Comparison of ENCODE assay signal across 11 mouse cellular contexts in genomic region chr11:77892883-77893282, GRCm38 (mm10). TPM values are rescaled to one million over a fixed set of nuclear protein-coding genes. Genes with fewer than 3 reads are reported as not detected.
DNase-seq lines count a peak whose midpoint lies in the region; ATAC-seq and TF ChIP-seq lines count a peak whose summit lies in the region.
"Had no signal": no experiment of that assay in that cellular context is flagged by ENCODE, and none has a peak within 500 bp of the region (broad histone marks: within the 10 kb centered on the region; RNA-seq: fewer than 3 reads in every experiment).

No protein-coding gene starts in this region.

- TF ChIP-seq POLR2A in olfactory bulb, adult 2 months (IDR thresholded peaks at IDR 0.05; ENCODE audit: insufficient read depth, low read depth, low read length) = no peak

- no peak overlapping the region for H3K9ac ChIP-seq in kidney, embryonic 15.5 days
- peak overlapping the region; percentile 45 for H3K9ac ChIP-seq in forebrain, embryonic 12.5 days
- no peak overlapping the region for H3K9ac ChIP-seq in liver, embryonic 12.5 days

- H3K9me3 ChIP-seq in kidney, embryonic 15.5 days (replicated peaks) = no peaks in the 10 kb centered on the region
- H3K9me3 ChIP-seq in forebrain, embryonic 12.5 days = no peaks in the 10 kb centered on the region
- no peaks in the 10 kb centered on the region for H3K9me3 ChIP-seq in liver, embryonic 12.5 days (replicated peaks)

- H3K4me2 ChIP-seq in kidney, embryonic 15.5 days = peak overlapping the region; percentile 21; the same call in 1 of the 2 replicates
- H3K4me2 ChIP-seq in forebrain, embryonic 12.5 days = peak overlapping the region; percentile 47
- peak overlapping the region; percentile 35 for H3K4me2 ChIP-seq in liver, embryonic 12.5 days

- no peak for ATAC-seq in kidney, embryonic 15.5 days (replicated peaks; ENCODE audit: low FRiP score)
- ATAC-seq in forebrain, embryonic 12.5 days (ENCODE audit: low FRiP score) = no peak
- no peak for ATAC-seq in liver, embryonic 12.5 days

- H3K27ac ChIP-seq in kidney, embryonic 15.5 days = peak overlapping the region; percentile 87; the same call in 1 of the 2 replicates
- H3K27ac ChIP-seq in forebrain, embryonic 12.5 days = peak overlapping the region; percentile 99
- H3K27ac ChIP-seq in liver, embryonic 12.5 days = no peak overlapping the region
- H3K27ac ChIP-seq in olfactory bulb, adult 2 months (ENCODE audit: insufficient read depth, low read depth, low read length) = peak overlapping the region; percentile 72

- TF ChIP-seq CTCF in olfactory bulb, adult 2 months (IDR thresholded peaks at IDR 0.05; ENCODE audit: insufficient read depth, low read depth, low read length) = no peak

- peaks cover 41% of the 10 kb centered on the region for H3K4me1 ChIP-seq in kidney, embryonic 15.5 days
- peaks cover 83% of the 10 kb centered on the region for H3K4me1 ChIP-seq in forebrain, embryonic 12.5 days
- H3K4me1 ChIP-seq in liver, embryonic 12.5 days = peaks cover 20% of the 10 kb centered on the region
- peaks cover 32% of the 10 kb centered on the region for H3K4me1 ChIP-seq in olfactory bulb, adult 2 months (ENCODE audit: control insufficient read depth, insufficient read depth, low read length)

- no peaks in the 10 kb centered on the region for H3K36me3 ChIP-seq in kidney, embryonic 15.5 days
- no peaks in the 10 kb centered on the region for H3K36me3 ChIP-seq in forebrain, embryonic 12.5 days (replicated peaks)
- no peaks in the 10 kb centered on the region for H3K36me3 ChIP-seq in liver, embryonic 12.5 days

- WGBS in kidney, embryonic 15.5 days = 13% methylated on average over 5 of the region's 5 CpGs
- WGBS in forebrain, embryonic 12.5 days = 3% methylated on average over 5 of the region's 5 CpGs
- whole genome bisulfite sequencing in liver, embryonic 12.5 days (ENCODE audit: insufficient replicate concordance) = 18% methylated on average over 5 of the region's 5 CpGs
- WGBS in olfactory bulb, adult 2 months = 20% methylated on average over 5 of the region's 5 CpGs

- H3K4me3 ChIP-seq in kidney, embryonic 15.5 days (replicated peaks) = peak overlapping the region; percentile 4; the same call in 1 of the 2 replicates
- H3K4me3 ChIP-seq in forebrain, embryonic 12.5 days (replicated peaks) = peak overlapping the region; percentile 20
- peak overlapping the region; percentile 21 for H3K4me3 ChIP-seq in liver, embryonic 12.5 days
- no peak overlapping the region for H3K4me3 ChIP-seq in olfactory bulb, adult 2 months (ENCODE audit: insufficient read depth, low read depth, low read length)
- H3K4me3 ChIP-seq: myocyte had no signal

- no peak for DNase-seq in kidney, adult 8-10 months
- DNase-seq in spleen, postnatal 36 days (ENCODE audit: low spot score in 2 of 2) = no peak
- DNase-seq in urinary bladder, adult 18-20 months (ENCODE audit: low spot score in 2 of 2) = no peak
- no peak for DNase-seq in layer of hippocampus, postnatal 36 days
- DNase-seq: gastrocnemius, postnatal 25 days; lung, embryonic 14.5 days had no signal

- peaks cover 44% of the 10 kb centered on the region for H3K27me3 ChIP-seq in kidney, embryonic 15.5 days
- H3K27me3 ChIP-seq in forebrain, embryonic 12.5 days = 0 out of 2 replicates have a peak, but pooled peaks cover 3% of the 10 kb centered on the region
- H3K27me3 ChIP-seq in liver, embryonic 12.5 days (replicated peaks) = peaks cover 72% of the 10 kb centered on the region

RNA-seq across cellular contexts. Expression of gene Pipox, which starts 1.0 kb away (rescaled TPM):
- 8.7 and 10.8 TPM in 2 replicates for polyA plus RNA-seq in kidney, embryonic 15.5 days (2015; fragmentation: Nextera tagmentation; extraction: Ambion mirVana)
- 14.5 and 16.5 TPM in 2 replicates for polyA plus RNA-seq in forebrain, embryonic 12.5 days (2016; fragmentation: Nextera tagmentation; extraction: Ambion mirVana)
- polyA plus RNA-seq in liver, embryonic 12.5 days (2016; fragmentation: Nextera tagmentation; extraction: Ambion mirVana) = 6.7 and 7.2 TPM in 2 replicates
- polyA plus RNA-seq in olfactory bulb, adult 2 months (2012; ENCODE audit: insufficient read depth, insufficient read length, low replicate concordance, missing spikeins) = not detected in 2 replicates
- total RNA-seq in layer of hippocampus, postnatal 36 days (2021) = 1 to 10 TPM; 1.3 to 1.7 TPM
- polyA plus RNA-seq: myocyte had no signal

RNA-seq across cellular contexts. Expression of gene Sez6, which starts 37.7 kb away (rescaled TPM):
- 0.44 TPM in 1 of 2 replicates, not detected in the other for polyA plus RNA-seq in kidney, embryonic 15.5 days (2015; fragmentation: Nextera tagmentation; extraction: Ambion mirVana)
- polyA plus RNA-seq in forebrain, embryonic 12.5 days (2016; fragmentation: Nextera tagmentation; extraction: Ambion mirVana) = 54.0 and 62.2 TPM in 2 replicates
- 0.05 TPM in 1 of 2 replicates, not detected in the other for polyA plus RNA-seq in liver, embryonic 12.5 days (2016; fragmentation: Nextera tagmentation; extraction: Ambion mirVana)
- 109 TPM in 1 of 2 replicates, not detected in the other for polyA plus RNA-seq in olfactory bulb, adult 2 months (2012; ENCODE audit: insufficient read depth, insufficient read length, low replicate concordance, missing spikeins)
- 100 to 1,000 TPM; 148 to 153 TPM for total RNA-seq in layer of hippocampus, postnatal 36 days (2021)
- polyA plus RNA-seq: myocyte had no signal

Comparison
In these comparisons a context has a peak if more than half of its experiments do, and no peak if none do; other contexts are left out.
1. RNA of gene Sez6, which starts 37.7 kb away (polyA plus RNA-seq): 109 TPM in olfactory bulb, adult 2 months and 54.0 to 62.2 TPM in forebrain, embryonic 12.5 days; 0.44 TPM in kidney, embryonic 15.5 days and 0.05 TPM in liver, embryonic 12.5 days; every median in the first group is over 10 times any median in the second.
2. Peak in every context shown above with its lines, with median percentiles within 50 percentile points of each other: H3K4me2 ChIP-seq.